Mouse (Mus musculus): Measurements from ENCODE around the gene Wnt9b. TPM values are rescaled to one million over a fixed set of nuclear protein-coding genes. Genes with fewer than 3 reads are reported as not detected.
A peak's percentile ranks its signal among the peaks of the same experiment; 100 is the strongest.
"Not testable (repeated sequence)": the region's sequence is repeated elsewhere in the genome, so short reads cannot be mapped to it uniquely, and the experiment has no call there.

Gene Wnt9b
- total and polyA plus RNA-seq, 2 experiments from 2014 or later, result 0.62 to 0.97 TPM

DNA sequence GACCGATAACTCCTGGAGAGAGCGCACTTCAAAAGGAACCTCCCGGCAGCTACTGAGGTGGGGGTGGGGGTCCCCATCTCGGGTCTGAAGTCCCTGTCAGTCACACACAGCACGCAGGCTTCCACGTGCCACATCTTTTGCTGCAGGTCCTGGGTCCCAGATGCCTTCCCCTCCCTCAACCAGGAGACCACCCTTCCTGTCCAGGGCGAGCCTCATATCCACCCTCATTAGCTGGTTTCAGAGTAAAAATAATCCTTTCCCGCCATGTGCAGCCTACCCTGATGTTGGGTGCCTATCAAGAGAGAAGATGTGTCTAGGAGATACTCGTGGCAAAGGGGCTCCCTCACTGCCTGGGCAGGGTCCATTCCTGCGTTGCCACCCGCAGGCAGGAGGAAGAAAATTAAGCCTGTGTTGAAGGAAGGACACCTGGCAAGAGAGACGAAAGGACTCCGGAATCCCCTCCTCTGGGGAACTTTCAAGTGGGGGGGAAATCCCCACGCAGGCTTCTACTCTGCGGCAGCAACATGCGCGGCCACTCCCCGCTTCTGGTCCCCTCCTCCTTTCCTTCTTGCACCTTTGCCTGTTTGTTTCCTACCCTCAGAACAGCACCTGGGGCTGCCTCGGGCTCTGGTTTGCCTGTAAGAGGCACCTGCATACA, 21.7 kb upstream of the Wnt9b start:
- 5% methylated on average over 19 of the region's 19 CpGs for WGBS
- Histone ChIP-seq H3K27me3 (ENCODE audit: insufficient read depth, low read length) (peaks cover 72% of the 10 kb centered on the region), H3K4me2 (ENCODE audit: low read depth) (peak overlapping the region; percentile 15; the same call in 1 of the 2 replicates), H3K36me3 (ENCODE audit: insufficient read depth) (no peaks in the 10 kb centered on the region), H3K9me3 (ENCODE audit: low read length) (no peaks in the 10 kb centered on the region), H3K4me3 (ENCODE audit: low read depth, low read length) (no peak overlapping the region; the same call in 1 of the 2 replicates), H3K27ac (ENCODE audit: low read depth, low read length) (no peak overlapping the region), H3K4me1 (ENCODE audit: insufficient read depth) (peaks cover 13% of the 10 kb centered on the region), H3K9ac (no peak overlapping the region)
- ATAC-seq (no peak), DNase-seq (no peak)
- no peak for TF ChIP-seq CTCF (IDR thresholded peaks at IDR 0.05; ENCODE audit: low read depth)

DNA sequence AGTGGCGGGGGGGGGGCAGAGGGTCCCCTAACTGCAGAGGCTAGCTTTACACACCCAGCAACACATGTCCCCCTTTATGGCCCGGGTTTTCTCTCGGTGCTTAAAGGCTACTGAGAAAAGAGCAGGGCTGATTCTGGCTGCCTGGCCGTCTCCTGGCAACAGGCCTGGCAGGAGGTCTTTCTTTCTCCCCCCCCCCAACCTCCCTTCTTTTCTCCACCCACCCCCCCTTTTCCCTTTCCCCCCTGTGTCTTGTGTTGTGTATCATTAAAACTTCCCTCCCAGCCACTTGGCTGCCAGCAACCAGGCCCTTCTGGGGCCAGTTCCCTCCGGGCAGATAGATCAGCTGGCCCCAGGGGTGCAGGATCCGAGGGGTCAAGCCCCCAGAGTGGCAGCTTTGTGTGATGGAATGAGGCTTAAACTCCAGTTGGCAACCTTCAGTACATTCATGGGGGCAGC, 16.0 kb upstream of the Wnt9b start:
- no peak overlapping the region for H3K27ac ChIP-seq (ENCODE audit: low read depth, low read length)
- ATAC-seq, result peak; percentile 43

DNA sequence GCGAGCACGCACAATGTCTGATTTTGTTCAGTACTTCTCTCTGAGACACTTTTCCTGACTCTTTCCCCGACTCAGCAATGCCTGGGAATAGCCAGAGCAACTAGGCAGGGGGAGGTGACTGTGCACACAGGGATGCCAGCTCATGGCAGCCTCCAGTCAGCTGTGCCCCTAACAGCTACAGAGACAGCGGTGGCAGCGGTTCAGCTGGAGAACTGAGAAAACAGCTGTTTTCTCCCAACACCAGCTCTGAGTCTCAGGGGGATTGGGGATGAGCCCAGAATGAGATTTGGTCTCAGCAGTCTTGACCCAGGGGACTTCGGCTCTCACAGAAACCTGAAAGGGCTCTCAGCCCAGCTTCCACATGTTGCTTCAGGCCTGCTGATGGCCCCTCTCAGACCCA, 15.0 kb upstream of the Wnt9b start:
- no peak for DNase-seq
- Histone ChIP-seq H3K4me1 (ENCODE audit: insufficient read depth) (no peaks in the 10 kb centered on the region), H3K4me2 (ENCODE audit: low read depth) (no peak overlapping the region), H3K4me3 (ENCODE audit: low read depth, low read length) (no peak overlapping the region), H3K9me3 (ENCODE audit: low read length) (no peaks in the 10 kb centered on the region), H3K9ac (no peak overlapping the region), H3K36me3 (ENCODE audit: insufficient read depth) (no peaks in the 10 kb centered on the region), H3K27me3 (ENCODE audit: insufficient read depth, low read length) (peaks cover 9% of the 10 kb centered on the region), H3K27ac (ENCODE audit: low read depth, low read length) (no peak overlapping the region)
- ATAC-seq, result no peak
- WGBS, result 38% methylated on average over 6 of the region's 6 CpGs
- TF ChIP-seq CTCF (IDR thresholded peaks at IDR 0.05; ENCODE audit: low read depth), result no peak

More for the DNA sequence above, 16.0 kb upstream of the Wnt9b start:
- H3K4me1 ChIP-seq (ENCODE audit: insufficient read depth), result no peaks in the 10 kb centered on the region
- H3K4me2 ChIP-seq (ENCODE audit: low read depth), result no peak overlapping the region
- no peak overlapping the region for H3K4me3 ChIP-seq (ENCODE audit: low read depth, low read length)
- peaks cover 19% of the 10 kb centered on the region for H3K27me3 ChIP-seq (ENCODE audit: insufficient read depth, low read length)
- TF ChIP-seq CTCF (IDR thresholded peaks at IDR 0.05; ENCODE audit: low read depth), result no peak
- no peak overlapping the region for H3K9ac ChIP-seq
- H3K36me3 ChIP-seq (ENCODE audit: insufficient read depth), result no peaks in the 10 kb centered on the region
- 1% methylated on average over 6 of the region's 6 CpGs for WGBS
- peak; percentile 31 for DNase-seq
- H3K9me3 ChIP-seq (ENCODE audit: low read length), result no peaks in the 10 kb centered on the region

DNA sequence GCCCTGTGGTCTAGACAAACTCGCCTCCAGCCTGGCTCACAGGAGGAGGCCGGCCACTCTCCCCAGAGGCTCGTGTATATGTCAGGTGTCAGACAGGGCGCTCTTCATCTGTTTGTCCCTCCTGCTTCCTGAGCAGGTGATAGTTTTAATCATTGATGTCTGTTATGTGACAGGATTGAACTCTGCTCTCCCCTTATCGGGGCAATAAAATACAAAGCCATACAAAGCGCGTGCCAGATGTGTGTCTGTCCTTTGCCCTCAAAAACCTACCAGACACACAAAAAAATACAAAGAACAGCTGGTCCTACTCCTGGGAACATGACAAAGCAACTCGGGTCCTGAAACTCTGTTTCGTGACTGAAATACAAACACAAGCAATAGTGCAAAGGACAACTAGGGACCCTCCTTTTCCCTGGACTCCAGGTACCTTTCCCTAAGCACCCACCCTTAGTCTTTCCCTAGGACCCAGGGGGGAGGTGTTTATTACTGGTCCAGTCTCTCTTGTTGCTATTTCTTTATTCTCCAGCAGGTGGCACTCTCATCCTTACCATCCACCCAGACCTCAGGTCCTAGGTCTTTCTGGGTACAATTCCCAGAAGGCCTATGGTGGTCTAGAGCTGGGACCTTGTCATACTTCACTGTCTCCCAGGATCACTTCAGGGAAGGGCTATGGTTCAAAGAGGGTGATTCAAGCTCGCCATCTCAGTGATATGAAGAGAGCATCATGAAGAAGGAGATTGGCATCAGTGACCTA, 14.0 kb upstream of the Wnt9b start:
- H3K27ac ChIP-seq (ENCODE audit: low read depth, low read length), result no peak overlapping the region
- peak; percentile 89 for TF ChIP-seq CTCF (IDR thresholded peaks at IDR 0.05; ENCODE audit: low read depth)
- DNase-seq (peak; percentile 82), ATAC-seq (peak; percentile 48)
- H3K4me2 ChIP-seq (ENCODE audit: low read depth), result no peak overlapping the region
- H3K9ac ChIP-seq, result no peak overlapping the region
- peaks cover 3% of the 10 kb centered on the region for H3K27me3 ChIP-seq (ENCODE audit: insufficient read depth, low read length)
- no peaks in the 10 kb centered on the region for H3K9me3 ChIP-seq (ENCODE audit: low read length)
- no peak overlapping the region for H3K4me3 ChIP-seq (ENCODE audit: low read depth, low read length)
- no peaks in the 10 kb centered on the region for H3K4me1 ChIP-seq (ENCODE audit: insufficient read depth)
- H3K36me3 ChIP-seq (ENCODE audit: insufficient read depth), result no peaks in the 10 kb centered on the region
- 34% methylated on average over 10 of the region's 10 CpGs for WGBS

DNA sequence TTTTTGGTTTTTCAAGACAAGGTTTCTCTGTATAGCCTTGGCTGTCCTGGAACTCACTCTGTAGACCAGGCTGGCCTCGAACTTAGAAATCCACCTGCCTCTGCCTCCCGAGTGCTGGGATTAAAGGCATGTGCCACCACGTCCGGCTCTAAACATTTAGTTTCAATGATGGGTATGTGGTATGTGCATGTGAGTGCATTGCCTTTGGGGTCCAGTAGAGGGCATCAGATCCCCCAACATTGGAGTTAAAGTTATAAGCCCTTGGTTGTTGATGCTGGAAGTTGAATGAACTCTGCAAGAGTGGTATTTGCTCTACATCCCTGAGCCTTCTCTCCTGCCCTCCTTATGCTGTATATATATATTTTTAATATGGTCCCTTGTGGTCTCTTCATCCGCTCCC, 11.3 kb upstream of the Wnt9b start:
- DNase-seq; H3K9ac ChIP-seq; H3K27me3 ChIP-seq (ENCODE audit: insufficient read depth, low read length); H3K36me3 ChIP-seq (ENCODE audit: insufficient read depth); H3K4me3 ChIP-seq (ENCODE audit: low read depth, low read length); H3K4me1 ChIP-seq (ENCODE audit: insufficient read depth); H3K9me3 ChIP-seq (ENCODE audit: low read length); H3K4me2 ChIP-seq (ENCODE audit: low read depth); H3K27ac ChIP-seq (ENCODE audit: low read depth, low read length); ATAC-seq: not testable (repeated sequence)
- 91% methylated on average over 5 of the region's 5 CpGs for WGBS

DNA sequence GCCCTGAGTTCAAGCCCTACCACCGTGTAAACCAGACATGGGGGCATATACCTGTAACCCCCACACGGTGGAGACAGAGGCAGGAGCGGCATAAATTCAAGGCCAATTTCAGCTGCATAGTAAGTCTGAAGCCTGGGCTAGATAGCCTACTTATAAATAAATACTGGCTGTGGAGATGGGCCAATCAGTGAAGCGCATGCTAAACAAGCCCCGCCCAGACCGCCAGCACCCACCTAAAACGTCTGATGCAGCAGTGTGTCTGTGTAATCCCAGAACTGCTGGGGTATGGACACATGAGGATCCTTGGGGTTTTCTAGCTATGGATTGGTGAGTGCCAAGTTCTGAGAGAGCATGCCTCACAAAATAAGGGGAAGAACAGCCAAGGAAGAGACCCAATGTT, 10.5 kb upstream of the Wnt9b start:
- no peak overlapping the region for H3K4me3 ChIP-seq (ENCODE audit: low read depth, low read length)
- no peaks in the 10 kb centered on the region for H3K4me1 ChIP-seq (ENCODE audit: insufficient read depth)
- H3K36me3 ChIP-seq (ENCODE audit: insufficient read depth), result no peaks in the 10 kb centered on the region
- ATAC-seq (no peak), DNase-seq (no peak)
- TF ChIP-seq CTCF (IDR thresholded peaks at IDR 0.05; ENCODE audit: low read depth), result no peak
- no peak overlapping the region for H3K4me2 ChIP-seq (ENCODE audit: low read depth)
- no peak overlapping the region for H3K9ac ChIP-seq
- no peaks in the 10 kb centered on the region; the same call in 1 of the 2 replicates for H3K27me3 ChIP-seq (ENCODE audit: insufficient read depth, low read length)
- 61% methylated on average over 7 of the region's 7 CpGs for WGBS
- H3K27ac ChIP-seq (ENCODE audit: low read depth, low read length), result no peak overlapping the region
- no peaks in the 10 kb centered on the region for H3K9me3 ChIP-seq (ENCODE audit: low read length)

DNA sequence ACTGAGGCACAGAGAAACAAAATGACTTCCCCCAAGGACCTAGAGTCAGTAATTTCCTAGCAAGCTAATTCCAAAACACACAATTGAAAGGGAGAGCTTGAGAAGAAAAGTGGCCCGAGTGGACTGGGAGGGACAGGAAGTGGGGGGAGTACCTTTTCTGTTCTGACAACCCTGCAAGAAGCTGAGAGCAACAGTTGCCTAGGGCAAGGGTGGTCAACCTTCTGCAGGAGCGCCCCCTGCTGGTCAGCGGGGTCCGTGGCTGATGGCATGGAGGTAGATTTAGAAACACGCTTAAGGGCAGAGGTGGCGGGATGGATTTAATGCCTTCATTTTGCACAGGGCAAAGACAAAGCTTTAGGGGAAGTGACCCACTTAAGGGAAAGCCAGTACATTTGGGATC, 9.1 kb upstream of the Wnt9b start:
- Histone ChIP-seq H3K4me2 (ENCODE audit: low read depth) (no peak overlapping the region), H3K9ac (no peak overlapping the region), H3K4me1 (ENCODE audit: insufficient read depth) (no peaks in the 10 kb centered on the region), H3K9me3 (ENCODE audit: low read length) (no peaks in the 10 kb centered on the region), H3K27me3 (ENCODE audit: insufficient read depth, low read length) (no peaks in the 10 kb centered on the region; the same call in 1 of the 2 replicates), H3K27ac (ENCODE audit: low read depth, low read length) (no peak overlapping the region), H3K4me3 (ENCODE audit: low read depth, low read length) (no peak overlapping the region), H3K36me3 (ENCODE audit: insufficient read depth) (no peaks in the 10 kb centered on the region)
- no peak for ATAC-seq
- DNase-seq, result no peak
- 15% methylated on average over 6 of the region's 6 CpGs for WGBS
- TF ChIP-seq CTCF (IDR thresholded peaks at IDR 0.05; ENCODE audit: low read depth), result peak; percentile 82

All from forebrain, postnatal 0 days (tissue).